Mouse (Mus musculus): ENCODE measurements at regions not wholly inside any gene's neighbourhood (a gene's known extent, or its start where the extent isn't known, plus 50 kb on each side); places are given as distances from the start of the nearest gene placed in this dataset.
A peak's percentile ranks its signal among the peaks of the same experiment; 100 is the strongest.

GRCm38 (mm10) chr6:102977122-102977521 lies 404.2 kb upstream of the Cntn3 start:
- no peak for DNase-seq (ENCODE audit: low read depth, low spot score)

- DNase-seq (ENCODE audit: low read depth, low spot score), result no peak
Observed at GRCm38 (mm10) chr6:103023326-103023725, 450.4 kb upstream of the Cntn3 start.

- no peak for DNase-seq (ENCODE audit: low read depth, low spot score)
Observed at GRCm38 (mm10) chr6:103024006-103024405, 451.1 kb upstream of the Cntn3 start.

- DNase-seq (ENCODE audit: low read depth, low spot score), result no peak
Observed at GRCm38 (mm10) chr6:103028150-103028549, 455.2 kb upstream of the Cntn3 start.

- DNase-seq (ENCODE audit: low read depth, low spot score), result no peak
Observed at GRCm38 (mm10) chr6:103033418-103033817, 460.5 kb upstream of the Cntn3 start.

- no peak for DNase-seq (ENCODE audit: low read depth, low spot score)
Observed at GRCm38 (mm10) chr6:103033919-103034318, 461.0 kb upstream of the Cntn3 start.

- DNase-seq (ENCODE audit: low read depth, low spot score), result no peak
Observed at GRCm38 (mm10) chr6:103060591-103060990, 449.8 kb upstream of the Chl1 start.

GRCm38 (mm10) chr6:103106189-103106588 lies 404.2 kb upstream of the Chl1 start:
- DNase-seq (ENCODE audit: low read depth, low spot score), result no peak

GRCm38 (mm10) chr6:103119537-103119936 lies 390.8 kb upstream of the Chl1 start:
- DNase-seq (ENCODE audit: low read depth, low spot score), result no peak

GRCm38 (mm10) chr6:103140851-103141250 lies 369.5 kb upstream of the Chl1 start:
- DNase-seq (ENCODE audit: low read depth, low spot score), result no peak

GRCm38 (mm10) chr6:103177851-103178250 lies 332.5 kb upstream of the Chl1 start:
- DNase-seq (ENCODE audit: low read depth, low spot score), result no peak

GRCm38 (mm10) chr6:103183355-103183754 lies 327.0 kb upstream of the Chl1 start:
- DNase-seq (ENCODE audit: low read depth, low spot score), result no peak

- DNase-seq (ENCODE audit: low read depth, low spot score), result no peak
Observed at GRCm38 (mm10) chr6:103196838-103197237, 313.5 kb upstream of the Chl1 start.

GRCm38 (mm10) chr6:103201605-103202004 lies 308.8 kb upstream of the Chl1 start:
- DNase-seq (ENCODE audit: low read depth, low spot score), result peak; percentile 9

GRCm38 (mm10) chr6:103209202-103209601 lies 301.2 kb upstream of the Chl1 start:
- no peak for DNase-seq (ENCODE audit: low read depth, low spot score)

- no peak for DNase-seq (ENCODE audit: low read depth, low spot score)
Observed at GRCm38 (mm10) chr6:103213160-103213559, 297.2 kb upstream of the Chl1 start.

GRCm38 (mm10) chr6:103236896-103237295 lies 273.5 kb upstream of the Chl1 start:
- DNase-seq (ENCODE audit: low read depth, low spot score), result no peak

GRCm38 (mm10) chr6:103268984-103269383 lies 241.4 kb upstream of the Chl1 start:
- DNase-seq (ENCODE audit: low read depth, low spot score), result no peak

- DNase-seq (ENCODE audit: low read depth, low spot score), result no peak
Observed at GRCm38 (mm10) chr6:103272216-103272615, 238.2 kb upstream of the Chl1 start.

- DNase-seq (ENCODE audit: low read depth, low spot score), result no peak
Observed at GRCm38 (mm10) chr6:103275071-103275470, 235.3 kb upstream of the Chl1 start.

- DNase-seq (ENCODE audit: low read depth, low spot score), result peak; percentile 15
Observed at GRCm38 (mm10) chr6:103275476-103275875, 234.9 kb upstream of the Chl1 start.

- DNase-seq (ENCODE audit: low read depth, low spot score), result peak; percentile 65
Observed at GRCm38 (mm10) chr6:103296015-103296414, 214.4 kb upstream of the Chl1 start.

- peak; percentile 51 for DNase-seq (ENCODE audit: low read depth, low spot score)
Observed at GRCm38 (mm10) chr6:103306420-103307249, 203.8 kb upstream of the Chl1 start.

GRCm38 (mm10) chr6:103307250-103307580 lies 203.2 kb upstream of the Chl1 start:
- peak; percentile 3 for DNase-seq (ENCODE audit: low read depth, low spot score)
